ENCODE assay signal across 10 mouse cellular contexts in genomic region chr9:88718593-88718992, GRCm38 (mm10). TPM values are rescaled to one million over a fixed set of nuclear protein-coding genes. Genes with fewer than 3 reads are reported as not detected.
DNase-seq lines count a peak whose midpoint lies in the region; ATAC-seq and TF ChIP-seq lines count a peak whose summit lies in the region.
"Not testable (repeated sequence)": the region's sequence is repeated elsewhere in the genome, so short reads cannot be mapped to it uniquely, and the experiment has no call there.
"Had no signal": no experiment of that assay in that cellular context is flagged by ENCODE, and none has a peak within 500 bp of the region (broad histone marks: within the 10 kb centered on the region; RNA-seq: fewer than 3 reads in every experiment).

No protein-coding gene starts in this region.

- not testable (repeated sequence) for H3K27ac ChIP-seq in embryonic facial prominence, embryonic 12.5 days; heart, adult 2 months; hindbrain, postnatal 0 days; liver, embryonic 16.5 days (ENCODE audit: low read length)
- H3K27ac ChIP-seq in layer of hippocampus, adult 2 months, result peak overlapping the region; percentile 76; the same call in 1 of the 2 replicates

- H3ac ChIP-seq in myocyte (ENCODE audit: control insufficient read depth, insufficient read length), result not testable (repeated sequence)

- H3K9ac ChIP-seq in embryonic facial prominence, embryonic 12.5 days; heart, adult 2 months (ENCODE audit: low read depth, low read length); hindbrain, postnatal 0 days (replicated peaks; ENCODE audit: low read length); liver, embryonic 16.5 days (ENCODE audit: low read depth, low read length): not testable (repeated sequence)

- H3K27me3 ChIP-seq in embryonic facial prominence, embryonic 12.5 days; heart, adult 2 months (ENCODE audit: control insufficient read depth, insufficient read depth, low read length); hindbrain, postnatal 0 days (ENCODE audit: insufficient read depth, low read length); liver, embryonic 16.5 days (ENCODE audit: control insufficient read depth, insufficient read depth, low read depth, low read length); myocyte (ENCODE audit: control insufficient read depth, insufficient read depth, insufficient read length): not testable (repeated sequence)

- not testable (repeated sequence) for ATAC-seq in embryonic facial prominence, embryonic 12.5 days (ENCODE audit: insufficient number of reproducible peaks, insufficient read depth, low FRiP score, low TSS enrichment); hindbrain, postnatal 0 days; liver, embryonic 16.5 days (ENCODE audit: low read depth)

- H3K36me3 ChIP-seq in embryonic facial prominence, embryonic 12.5 days; heart, adult 2 months (ENCODE audit: control insufficient read depth, insufficient read depth, low read length); hindbrain, postnatal 0 days (ENCODE audit: insufficient read depth, low read length); liver, embryonic 16.5 days (ENCODE audit: control insufficient read depth, insufficient read depth); myocyte (ENCODE audit: control insufficient read depth, insufficient read depth): not testable (repeated sequence)

- not testable (repeated sequence) for H3K4me3 ChIP-seq in embryonic facial prominence, embryonic 12.5 days
- peak overlapping the region; percentile 22; the same call in 1 of the 2 replicates for H3K4me3 ChIP-seq in heart, adult 2 months
- peak overlapping the region; percentile 33 for H3K4me3 ChIP-seq in hindbrain, postnatal 0 days (ENCODE audit: low read length)
- H3K4me3 ChIP-seq in layer of hippocampus, adult 2 months, result peak overlapping the region; percentile 56
- H3K4me3 ChIP-seq in liver, embryonic 16.5 days (ENCODE audit: low read depth, low read length), result peak overlapping the region; percentile 43; the same call in 1 of the 2 replicates
- H3K4me3 ChIP-seq in myocyte, result peak overlapping the region; percentile 33

- TF ChIP-seq EP300 in heart, adult 2 months (IDR thresholded peaks at IDR 0.05; ENCODE audit: insufficient read depth, low read depth, low read length), result not testable (repeated sequence)

- intact Hi-C loops in heart, adult 2 months (cut with DNase I), result not testable (repeated sequence)

- peak; percentile 3 for DNase-seq in brain, embryonic 14.5 days (ENCODE audit: low read depth)
- DNase-seq in heart, adult 2 months; hindbrain, postnatal 0 days (ENCODE audit: low spot score); layer of hippocampus, adult 2 months (ENCODE audit: low spot score in 2 of 2): not testable (repeated sequence)

- not testable (repeated sequence) for H3K79me2 ChIP-seq in heart, adult 2 months (replicated peaks; ENCODE audit: control insufficient read depth, insufficient read depth, low read length); myocyte (ENCODE audit: control insufficient read depth, insufficient read depth)

- 71% methylated on average over 5 of the region's 5 CpGs for WGBS in embryonic facial prominence, embryonic 12.5 days
- WGBS in heart, adult 2 months, result 66% methylated on average over 5 of the region's 5 CpGs
- WGBS in hindbrain, postnatal 0 days, result 72% methylated on average over 4 of the region's 5 CpGs
- WGBS in liver, embryonic 16.5 days (ENCODE audit: insufficient replicate concordance), result 71% methylated on average over 5 of the region's 5 CpGs

- TF ChIP-seq CTCF in brain, embryonic 14.5 days (IDR thresholded peaks at IDR 0.05; ENCODE audit: borderline replicate concordance, extremely low read depth, insufficient read depth, insufficient read length); heart, adult 2 months (IDR thresholded peaks at IDR 0.05); hindbrain, postnatal 0 days (IDR thresholded peaks at IDR 0.05; ENCODE audit: low read depth); layer of hippocampus, adult 2 months (conservative IDR thresholded peaks at IDR 0.05): not testable (repeated sequence)

- not testable (repeated sequence) for H3K9me3 ChIP-seq in embryonic facial prominence, embryonic 12.5 days; hindbrain, postnatal 0 days (ENCODE audit: low read length); liver, embryonic 16.5 days (replicated peaks; ENCODE audit: control insufficient read depth, low read length)

- TF ChIP-seq POLR2A in brain, embryonic 14.5 days (IDR thresholded peaks at IDR 0.05; ENCODE audit: borderline replicate concordance, extremely low read depth, insufficient read depth, insufficient read length, poor library complexity, severe bottlenecking); heart, adult 2 months (IDR thresholded peaks at IDR 0.05; ENCODE audit: insufficient read depth, low read depth, low read length); myocyte (IDR thresholded peaks at IDR 0.05; ENCODE audit: insufficient read length, low read depth): not testable (repeated sequence)

- peak overlapping the region; percentile 39 for H3K4me2 ChIP-seq in embryonic facial prominence, embryonic 12.5 days (replicated peaks)
- H3K4me2 ChIP-seq in hindbrain, postnatal 0 days (ENCODE audit: low read depth, low read length), result peak overlapping the region; percentile 42; the same call in 1 of the 2 replicates
- H3K4me2 ChIP-seq in liver, embryonic 16.5 days (ENCODE audit: low read depth, low read length), result not testable (repeated sequence)
- H3K4me2 ChIP-seq in myocyte (ENCODE audit: low read depth), result peak overlapping the region; percentile 88

- not testable (repeated sequence) for H3K4me1 ChIP-seq in embryonic facial prominence, embryonic 12.5 days; heart, adult 2 months (ENCODE audit: control insufficient read depth, insufficient read depth, low read length); hindbrain, postnatal 0 days (ENCODE audit: insufficient read depth, low read length); liver, embryonic 16.5 days (ENCODE audit: control insufficient read depth, low read depth, low read length)

RNA-seq across cellular contexts. Expression of gene Mthfsl, which starts 1.5 kb away (rescaled TPM):
- polyA plus RNA-seq in brain, embryonic 14.5 days (2012; rRNA removed), result 25.1 and 26.0 TPM in 2 replicates
- polyA plus RNA-seq in embryonic facial prominence, embryonic 12.5 days (2016; fragmentation: Nextera tagmentation; extraction: Ambion mirVana), result 35.9 and 39.6 TPM in 2 replicates
- 10 to 100 TPM; 16.8 to 17.0 TPM for total RNA-seq in heart, adult 2 months (2021)
- 16.4 and 16.7 TPM in 2 replicates for polyA plus RNA-seq in heart, adult 2 months (2012; rRNA removed)
- total RNA-seq in hindbrain, postnatal 0 days (2014; rRNA removed), result 9.2 and 21.7 TPM in 2 replicates
- 52.2 and 57.8 TPM in 2 replicates for polyA plus RNA-seq in hindbrain, postnatal 0 days (2015; fragmentation: Nextera tagmentation; extraction: Ambion mirVana)
- total RNA-seq in layer of hippocampus, adult 2 months (2021), result 10 to 100 TPM; 31.7 to 39.1 TPM
- polyA plus RNA-seq in liver, embryonic 16.5 days (2015; fragmentation: Nextera tagmentation; extraction: Ambion mirVana), result 28.8 and 29.0 TPM in 2 replicates
- 11.5 TPM for polyA plus RNA-seq in myocyte (2012; fragmentation: generic; extraction: Trizol)

RNA-seq across cellular contexts. Expression of gene Bcl2a1d, which starts 13.1 kb away (rescaled TPM):
- 0.14 TPM in 1 of 2 replicates, not detected in the other for polyA plus RNA-seq in brain, embryonic 14.5 days (2012; rRNA removed)
- polyA plus RNA-seq in embryonic facial prominence, embryonic 12.5 days (2016; fragmentation: Nextera tagmentation; extraction: Ambion mirVana), result not detected in 2 replicates
- under 1 TPM; 0.32 to 0.42 TPM for total RNA-seq in heart, adult 2 months (2021)
- 0.23 and 0.64 TPM in 2 replicates for polyA plus RNA-seq in heart, adult 2 months (2012; rRNA removed)
- not detected in 2 replicates for total RNA-seq in hindbrain, postnatal 0 days (2014; rRNA removed)
- 0.23 and 0.30 TPM in 2 replicates for polyA plus RNA-seq in hindbrain, postnatal 0 days (2015; fragmentation: Nextera tagmentation; extraction: Ambion mirVana)
- not detected for total RNA-seq in layer of hippocampus, adult 2 months (2021)
- 0.46 TPM in 1 of 2 replicates, not detected in the other for polyA plus RNA-seq in liver, embryonic 16.5 days (2015; fragmentation: Nextera tagmentation; extraction: Ambion mirVana)
- not detected for polyA plus RNA-seq in myocyte (2012; fragmentation: generic; extraction: Trizol)
- total RNA-seq: granulocyte monocyte progenitor cell, adult 5-6 weeks had no signal
- polyA plus RNA-seq: embryonic facial prominence, embryonic 15.5 days; midbrain, embryonic 10.5 days had no signal
